Mouse (Mus musculus) forebrain, embryonic 15.5 days (tissue): ENCODE measurements around the gene Myh6. TPM values are rescaled to one million over a fixed set of nuclear protein-coding genes. Genes with fewer than 3 reads are reported as not detected.
"Not testable (repeated sequence)": the region's sequence is repeated elsewhere in the genome, so short reads cannot be mapped to it uniquely, and the experiment has no call there.

ENCODE experiments used
- ATAC-seq: fragments of 200-750 bp; cut with Nextera tagmentation; replicated peaks from 2 replicates; pipeline ENCODE4 v1.8.0; 2017; ENCODE audit warnings: mild to moderate bottlenecking, moderate TSS enrichment, moderate library complexity
- H3K27ac ChIP-seq: fragments of 300-500 bp; sonication (generic); replicated peaks from 2 replicates; pipeline ENCODE4 v1.5.1; 2015; ENCODE audit warnings: mild to moderate bottlenecking, inconsistent platforms
- H3K27me3 ChIP-seq: fragments of 300-500 bp; sonication (generic); 2 replicates; pipeline ENCODE4 v1.6.1; 2015; ENCODE audit warnings: inconsistent platforms
- H3K36me3 ChIP-seq: fragments of 300-500 bp; sonication (generic); 2 replicates; pipeline ENCODE4 v1.6.1; 2015; ENCODE audit warnings: mild to moderate bottlenecking, inconsistent platforms
- H3K4me1 ChIP-seq: fragments of 300-500 bp; sonication (generic); 2 replicates; pipeline ENCODE4 v1.6.1; 2015; ENCODE audit warnings: inconsistent platforms
- H3K4me2 ChIP-seq: fragments of 300-500 bp; sonication (generic); replicated peaks from 2 replicates; pipeline ENCODE4 v1.6.1; 2015; ENCODE audit warnings: mild to moderate bottlenecking, inconsistent platforms
- H3K4me3 ChIP-seq: fragments of 300-500 bp; sonication (generic); 2 replicates; pipeline ENCODE4 v1.5.1; 2015; ENCODE audit warnings: mild to moderate bottlenecking, inconsistent platforms
- H3K9ac ChIP-seq: fragments of 300-500 bp; sonication (generic); replicated peaks from 2 replicates; pipeline ENCODE4 v1.6.1; 2015; ENCODE audit warnings: mild to moderate bottlenecking, inconsistent platforms
- H3K9me3 ChIP-seq: fragments of 300-500 bp; sonication (generic); 2 replicates; pipeline ENCODE4 v1.6.1; 2016; ENCODE audit warnings: inconsistent platforms
- WGBS: fragments of 180-500 bp; shearing (Covaris S2); methylation state at CpG from one replicate; pipeline ENCODE4 v1.1.7; 2015; ENCODE audit warnings: mixed read lengths; 5-methylcytosine and 5-hydroxymethylcytosine counted together
- polyA plus RNA-seq: library from polyadenylated mRNA; unstranded; fragments of >200 nt; fragmentation: Nextera tagmentation; extraction: Ambion mirVana; gene quantifications from 2 replicates; pipeline ENCODE4 v1.2.1, GENCODE M21; 2015

Gene Myh6
- polyA plus RNA-seq, 1 experiment from 2014 or later, result 1.0 TPM

GRCm38 (mm10) chr14:54963727-54964126, 3.0 kb downstream of the Myh6 start:
- no peaks in the 10 kb centered on the region for H3K4me1 ChIP-seq
- H3K9me3 ChIP-seq, result no peaks in the 10 kb centered on the region
- H3K4me2 ChIP-seq, result no peak overlapping the region
- 89% methylated on average over 11 of the region's 11 CpGs for WGBS
- no peaks in the 10 kb centered on the region for H3K36me3 ChIP-seq
- H3K27ac ChIP-seq, result no peak overlapping the region
- ATAC-seq, result no peak
- H3K27me3 ChIP-seq, result no peaks in the 10 kb centered on the region
- no peak overlapping the region for H3K4me3 ChIP-seq
- H3K9ac ChIP-seq, result no peak overlapping the region

GRCm38 (mm10) chr14:54962714-54963113, 4.0 kb downstream of the Myh6 start:
- H3K27me3 ChIP-seq, result no peaks in the 10 kb centered on the region
- no peaks in the 10 kb centered on the region for H3K4me1 ChIP-seq
- H3K4me3 ChIP-seq, result no peak overlapping the region
- 92% methylated on average over 7 of the region's 7 CpGs for WGBS
- no peak overlapping the region for H3K4me2 ChIP-seq
- no peak for ATAC-seq
- no peak overlapping the region for H3K27ac ChIP-seq
- no peak overlapping the region for H3K9ac ChIP-seq
- no peaks in the 10 kb centered on the region for H3K36me3 ChIP-seq
- no peaks in the 10 kb centered on the region for H3K9me3 ChIP-seq

- no peak overlapping the region for H3K27ac ChIP-seq
- no peaks in the 10 kb centered on the region for H3K27me3 ChIP-seq
- H3K4me3 ChIP-seq, result no peak overlapping the region
- 88% methylated on average over 5 of the region's 5 CpGs for WGBS
- no peak overlapping the region for H3K4me2 ChIP-seq
- no peaks in the 10 kb centered on the region for H3K4me1 ChIP-seq
- ATAC-seq, result no peak
- no peak overlapping the region for H3K9ac ChIP-seq
- no peaks in the 10 kb centered on the region for H3K9me3 ChIP-seq
- H3K36me3 ChIP-seq, result no peaks in the 10 kb centered on the region
These were observed 5.2 kb downstream of the Myh6 start for GRCm38 (mm10) chr14:54961487-54961886.

GRCm38 (mm10) chr14:54960769-54961168, 6.0 kb downstream of the Myh6 start:
- no peaks in the 10 kb centered on the region for H3K27me3 ChIP-seq

DNA sequence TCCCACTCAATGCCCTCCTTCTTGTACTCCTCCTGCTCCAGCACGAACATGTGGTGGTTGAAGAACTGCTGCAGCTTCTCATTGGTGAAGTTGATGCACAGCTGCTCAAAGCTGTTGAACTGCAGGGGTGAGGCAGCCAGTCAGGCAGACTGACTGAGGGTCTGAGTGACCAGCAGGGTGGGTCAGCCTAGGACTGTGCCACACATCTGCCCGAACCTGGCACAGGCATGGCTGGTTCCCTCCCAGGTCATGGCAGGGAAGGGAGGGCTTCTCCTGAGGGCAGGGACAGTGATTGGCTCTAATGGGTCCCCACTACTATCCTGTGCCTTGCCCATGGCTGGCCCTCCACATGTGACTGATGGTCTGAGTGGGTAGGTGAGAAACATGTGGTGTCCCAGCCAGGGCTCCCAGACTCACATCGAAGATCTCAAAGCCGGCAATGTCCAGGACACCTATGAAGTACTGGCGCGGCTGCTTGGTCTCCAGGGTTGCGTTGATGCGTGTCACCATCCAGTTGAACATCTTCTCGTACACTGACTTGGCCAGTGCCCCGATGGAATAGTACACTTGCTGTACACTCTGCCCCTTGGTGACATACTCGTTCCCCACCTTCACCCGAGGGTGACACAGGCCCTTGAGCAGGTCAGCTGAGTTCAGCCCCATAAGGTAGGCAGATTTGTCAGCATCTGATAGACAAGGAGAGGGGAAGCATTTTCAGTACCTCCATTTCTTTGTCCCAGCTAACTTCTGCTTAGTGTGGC, 6.7 kb downstream of the Myh6 start:
- not testable (repeated sequence) for H3K9me3 ChIP-seq, H3K4me3 ChIP-seq, H3K27ac ChIP-seq, ATAC-seq, H3K4me1 ChIP-seq, H3K9ac ChIP-seq, H3K4me2 ChIP-seq, H3K36me3 ChIP-seq, H3K27me3 ChIP-seq
- whole genome bisulfite sequencing, result 93% methylated on average over 12 of the region's 12 CpGs

More at GRCm38 (mm10) chr14:54960769-54961168, 6.0 kb downstream of the Myh6 start:
- Histone ChIP-seq H3K4me1 (no peaks in the 10 kb centered on the region), H3K4me2 (no peak overlapping the region), H3K27ac (no peak overlapping the region), H3K4me3 (no peak overlapping the region), H3K9ac (no peak overlapping the region), H3K36me3 (no peaks in the 10 kb centered on the region), H3K9me3 (no peaks in the 10 kb centered on the region)
- no peak for ATAC-seq
- WGBS, result 62% methylated on average over 10 of the region's 10 CpGs

DNA sequence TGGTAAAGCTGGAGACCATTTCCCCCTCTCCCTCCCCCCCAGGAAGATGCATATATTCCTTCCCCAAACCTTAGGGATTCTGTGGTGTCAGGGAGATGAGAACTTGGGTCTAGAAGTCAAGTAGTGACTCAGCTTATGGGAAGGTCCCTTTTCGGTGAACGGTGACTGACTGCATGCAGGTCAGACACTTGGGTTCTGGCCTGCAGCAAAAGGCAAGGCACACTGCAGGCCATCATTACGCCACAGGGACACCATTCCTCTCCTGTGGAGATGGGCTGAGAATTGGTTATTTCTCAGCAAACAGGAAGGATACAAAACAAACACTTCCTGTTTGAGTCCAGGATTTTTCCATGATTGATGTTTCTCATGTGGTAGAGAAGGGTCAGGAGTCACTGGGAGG, 7.5 kb downstream of the Myh6 start:
- H3K36me3 ChIP-seq, result no peaks in the 10 kb centered on the region
- WGBS, result 89% methylated on average over 3 of the region's 3 CpGs
- no peak overlapping the region for H3K4me3 ChIP-seq
- H3K27me3 ChIP-seq, result no peaks in the 10 kb centered on the region
- ATAC-seq, result no peak
- no peaks in the 10 kb centered on the region for H3K4me1 ChIP-seq
- no peaks in the 10 kb centered on the region for H3K9me3 ChIP-seq
- H3K4me2 ChIP-seq, result no peak overlapping the region
- H3K9ac ChIP-seq, result no peak overlapping the region
- no peak overlapping the region for H3K27ac ChIP-seq

DNA sequence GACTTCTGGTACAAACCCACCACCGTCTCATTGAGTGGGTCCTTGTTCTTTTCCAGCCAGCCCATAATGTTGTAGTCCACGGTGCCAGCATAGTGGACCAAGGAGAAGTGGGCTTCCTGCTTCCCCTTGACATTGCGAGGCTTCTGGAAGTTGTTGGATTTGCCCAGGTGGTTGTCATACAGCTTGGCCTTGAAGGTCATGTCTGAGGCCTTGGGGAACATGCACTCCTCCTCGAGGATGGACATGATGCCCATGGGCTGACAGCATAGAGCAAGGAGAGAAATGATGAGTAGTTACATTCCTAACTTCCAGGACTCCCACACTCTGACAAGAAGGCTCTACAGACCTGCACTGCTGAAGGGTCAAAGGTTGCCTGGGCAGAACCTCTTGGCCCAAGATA, 8.2 kb downstream of the Myh6 start:
- Histone ChIP-seq H3K4me3 (no peak overlapping the region), H3K9ac (no peak overlapping the region), H3K4me1 (no peaks in the 10 kb centered on the region), H3K27me3 (no peaks in the 10 kb centered on the region), H3K9me3 (no peaks in the 10 kb centered on the region), H3K36me3 (no peaks in the 10 kb centered on the region), H3K27ac (no peak overlapping the region), H3K4me2 (no peak overlapping the region)
- ATAC-seq, result no peak
- 77% methylated on average over 4 of the region's 4 CpGs for WGBS

DNA sequence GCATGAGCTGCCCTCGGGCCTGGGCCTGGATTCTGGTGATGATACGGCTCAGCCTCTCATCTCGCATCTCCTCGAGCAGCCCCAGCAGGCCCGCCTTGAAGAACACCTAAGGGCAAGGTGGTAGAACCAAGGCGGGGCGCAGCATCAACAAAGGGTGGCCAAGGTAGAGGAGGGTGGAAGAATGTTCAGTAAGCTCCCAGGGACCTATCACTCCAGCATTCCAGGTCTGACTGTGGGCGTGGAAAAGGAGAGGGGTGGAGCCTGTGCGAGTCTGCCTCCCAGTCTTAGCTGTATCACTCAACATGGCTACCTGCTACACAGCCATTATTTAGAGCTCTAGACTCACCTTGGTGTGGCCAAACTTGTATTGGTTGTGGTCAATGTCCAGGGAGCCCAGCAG, 10.2 kb downstream of the Myh6 start:
- H3K9ac ChIP-seq, result no peak overlapping the region
- H3K27ac ChIP-seq, result no peak overlapping the region
- H3K4me2 ChIP-seq, result no peak overlapping the region
- H3K4me1 ChIP-seq, result no peaks in the 10 kb centered on the region
- ATAC-seq, result no peak
- no peak overlapping the region for H3K4me3 ChIP-seq
- 90% methylated on average over 9 of the region's 9 CpGs for WGBS
- no peaks in the 10 kb centered on the region for H3K36me3 ChIP-seq
- no peaks in the 10 kb centered on the region for H3K27me3 ChIP-seq
- H3K9me3 ChIP-seq, result no peaks in the 10 kb centered on the region

GRCm38 (mm10) chr14:54955481-54955880, 11.2 kb downstream of the Myh6 start:
- no peak overlapping the region for H3K4me2 ChIP-seq
- H3K9ac ChIP-seq, result no peak overlapping the region
- H3K27me3 ChIP-seq, result no peaks in the 10 kb centered on the region
- no peaks in the 10 kb centered on the region for H3K36me3 ChIP-seq
- ATAC-seq, result no peak
- WGBS, result 86% methylated on average over 3 of the region's 3 CpGs
- no peak overlapping the region for H3K27ac ChIP-seq
- H3K4me3 ChIP-seq, result no peak overlapping the region
- H3K9me3 ChIP-seq, result no peaks in the 10 kb centered on the region
- H3K4me1 ChIP-seq, result no peaks in the 10 kb centered on the region

GRCm38 (mm10) chr14:54954474-54954873, 12.3 kb downstream of the Myh6 start:
- no peaks in the 10 kb centered on the region for H3K27me3 ChIP-seq
- H3K4me1 ChIP-seq, result no peaks in the 10 kb centered on the region
- WGBS, result 83% methylated on average over 3 of the region's 3 CpGs
- H3K27ac ChIP-seq, result no peak overlapping the region
- no peaks in the 10 kb centered on the region for H3K36me3 ChIP-seq
- no peak overlapping the region for H3K9ac ChIP-seq
- no peaks in the 10 kb centered on the region for H3K9me3 ChIP-seq
- H3K4me3 ChIP-seq, result no peak overlapping the region
- H3K4me2 ChIP-seq, result no peak overlapping the region
- ATAC-seq, result no peak

GRCm38 (mm10) chr14:54953664-54954206, 13.0 kb downstream of the Myh6 start:
- WGBS, result 96% methylated on average over 8 of the region's 8 CpGs
- no peak for ATAC-seq
- Histone ChIP-seq H3K9ac (no peak overlapping the region), H3K4me3 (no peak overlapping the region), H3K9me3 (no peaks in the 10 kb centered on the region), H3K36me3 (no peaks in the 10 kb centered on the region), H3K27me3 (no peaks in the 10 kb centered on the region), H3K4me1 (no peaks in the 10 kb centered on the region), H3K27ac (no peak overlapping the region), H3K4me2 (no peak overlapping the region)

- 87% methylated on average over 6 of the region's 6 CpGs for WGBS
- Histone ChIP-seq H3K27me3 (no peaks in the 10 kb centered on the region), H3K36me3 (no peaks in the 10 kb centered on the region), H3K9ac (no peak overlapping the region), H3K9me3 (no peaks in the 10 kb centered on the region), H3K27ac (no peak overlapping the region), H3K4me1 (no peaks in the 10 kb centered on the region), H3K4me2 (no peak overlapping the region), H3K4me3 (no peak overlapping the region)
- ATAC-seq, result no peak
These were observed 15.1 kb downstream of the Myh6 start for GRCm38 (mm10) chr14:54951587-54951986.

GRCm38 (mm10) chr14:54950493-54950892, 16.2 kb downstream of the Myh6 start:
- H3K9ac ChIP-seq, result no peak overlapping the region
- WGBS, result 65% methylated on average over 12 of the region's 12 CpGs

More at GRCm38 (mm10) chr14:54950493-54950892, 16.2 kb downstream of the Myh6 start:
- H3K27me3 ChIP-seq, result no peaks in the 10 kb centered on the region
- H3K9me3 ChIP-seq, result no peaks in the 10 kb centered on the region
- no peak overlapping the region for H3K4me3 ChIP-seq
- no peak overlapping the region for H3K27ac ChIP-seq
- no peak for ATAC-seq
- no peak overlapping the region for H3K4me2 ChIP-seq
- H3K4me1 ChIP-seq, result no peaks in the 10 kb centered on the region
- H3K36me3 ChIP-seq, result no peaks in the 10 kb centered on the region
